Mouse (Mus musculus): ENCODE data around the gene Trmo. TPM values are rescaled to one million over a fixed set of nuclear protein-coding genes. Genes with fewer than 3 reads are reported as not detected.

The Trmo gene
- 9.5 and 9.6 TPM in 2 replicates for polyA plus RNA-seq (2015; fragmentation: Nextera tagmentation; extraction: Ambion mirVana)

DNA sequence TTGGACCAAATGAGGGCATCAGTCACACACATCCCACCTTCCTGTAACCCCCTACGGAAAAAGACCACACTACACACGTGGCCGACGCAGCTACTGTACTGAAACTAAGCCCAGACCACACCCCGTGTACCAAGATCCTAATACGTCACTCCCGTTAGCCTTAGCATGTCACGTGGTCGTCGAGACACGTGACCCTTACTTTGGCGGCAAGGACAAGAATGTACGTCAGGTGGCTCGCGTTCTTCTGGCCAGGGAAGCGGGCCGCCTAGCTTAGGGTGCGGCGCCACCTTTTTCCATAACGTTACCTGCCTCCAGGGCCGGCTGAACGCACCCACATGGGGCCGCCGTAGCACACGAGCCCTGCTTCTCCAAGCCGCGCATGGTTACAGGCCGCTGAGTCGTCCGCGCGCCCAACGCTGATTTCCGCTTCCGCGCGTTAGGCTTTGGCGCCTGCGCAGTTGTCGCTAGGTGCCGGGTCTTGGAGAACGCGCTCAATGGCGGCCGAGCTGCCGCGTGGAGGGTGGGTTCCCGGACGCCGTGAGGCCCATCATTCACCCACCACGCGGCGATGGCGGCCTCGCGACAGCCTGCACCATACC, at the start of gene Trmo:
Gene Trmo, minus strand, starts transcription at position 425 of the 599 bp plus-strand sequence.

DNA sequence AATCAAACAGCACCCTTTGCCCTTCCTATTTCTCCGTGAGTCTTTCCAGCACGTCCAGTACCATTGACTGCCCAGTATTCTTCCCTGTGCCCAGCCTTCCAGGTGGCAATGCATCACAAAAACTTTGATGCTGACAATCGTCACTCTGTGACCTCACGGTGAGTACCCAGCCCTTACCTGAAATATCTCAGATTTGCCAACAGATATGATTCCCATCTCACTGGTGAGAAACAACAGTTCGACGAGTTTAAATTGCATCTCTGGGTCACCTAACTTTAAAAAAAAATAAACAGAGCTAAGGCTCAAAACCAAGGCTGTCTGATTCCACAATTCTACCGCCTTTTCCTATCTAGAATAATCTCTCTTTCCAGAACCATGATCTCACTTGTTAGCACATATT, 24.2 kb upstream of the Trmo start, which contains the start of gene Hemgn:
Gene Hemgn, minus strand, starts transcription at position 101 of the 400 bp plus-strand sequence.

DNA sequence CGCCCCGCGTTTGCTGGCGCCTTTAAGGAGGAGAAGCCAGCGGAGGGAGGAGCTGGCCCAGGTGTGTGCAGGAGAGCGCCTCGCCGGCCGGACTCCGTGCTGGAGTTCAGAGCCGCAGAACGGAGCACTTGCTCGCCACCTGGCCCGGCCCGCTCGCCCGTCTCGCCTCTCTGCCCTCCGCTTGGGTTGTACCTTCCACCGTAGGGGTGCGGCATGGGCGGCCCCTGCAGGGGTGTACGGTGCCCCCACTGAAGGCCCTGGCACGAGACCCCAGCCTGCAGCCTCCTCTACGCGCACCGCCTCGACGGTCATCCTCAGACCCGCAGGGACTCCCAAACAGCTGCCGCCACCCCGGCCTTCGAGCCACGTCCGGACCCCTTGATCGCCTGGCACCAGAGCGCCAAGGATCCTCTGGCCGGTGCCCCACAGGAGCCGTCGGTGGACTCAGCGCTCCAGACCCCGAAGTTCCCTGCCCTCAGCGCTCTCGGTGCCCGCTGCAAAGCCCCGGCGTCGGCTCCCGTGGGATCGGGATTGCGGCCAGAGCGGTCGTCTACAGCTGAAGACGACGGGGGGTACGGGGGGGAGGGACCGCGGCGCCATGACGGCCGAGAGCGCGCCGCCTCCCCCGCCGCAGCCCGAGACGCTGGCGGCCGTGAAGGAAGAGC, 45.5 kb downstream of the Trmo start, which contains the start of gene Foxe1:
Gene Foxe1, plus strand, starts transcription at position 14 of the 665 bp plus-strand sequence.

Other genes with a start within 250 kb of the Trmo start
- 49.9 and 58.3 TPM in 2 replicates for gene Xpa, start 193.1 kb downstream of the Trmo start, polyA plus RNA-seq (2015; fragmentation: Nextera tagmentation; extraction: Ambion mirVana)
- not detected in 2 replicates for gene Foxe1, start 45.8 kb downstream of the Trmo start, polyA plus RNA-seq (2015; fragmentation: Nextera tagmentation; extraction: Ambion mirVana)
- 5.4 and 9.5 TPM in 2 replicates for gene Hemgn, start 24.1 kb upstream of the Trmo start, polyA plus RNA-seq (2015; fragmentation: Nextera tagmentation; extraction: Ambion mirVana)
- gene Anp32b, start 61.5 kb upstream of the Trmo start, polyA plus RNA-seq (2015; fragmentation: Nextera tagmentation; extraction: Ambion mirVana) = 112 and 145 TPM in 2 replicates
- 43.0 and 52.5 TPM in 2 replicates for gene Nans, start 99.8 kb upstream of the Trmo start, polyA plus RNA-seq (2015; fragmentation: Nextera tagmentation; extraction: Ambion mirVana)
- 6.7 and 8.1 TPM in 2 replicates for gene Trim14, start 146.7 kb upstream of the Trmo start, polyA plus RNA-seq (2015; fragmentation: Nextera tagmentation; extraction: Ambion mirVana)
- gene Coro2a, start 212.8 kb upstream of the Trmo start, polyA plus RNA-seq (2015; fragmentation: Nextera tagmentation; extraction: Ambion mirVana) = 4.3 and 7.0 TPM in 2 replicates

All from adrenal gland, postnatal 0 days (tissue).